Mouse (Mus musculus): Measurements from ENCODE around the gene Fbxo31.

DNA sequence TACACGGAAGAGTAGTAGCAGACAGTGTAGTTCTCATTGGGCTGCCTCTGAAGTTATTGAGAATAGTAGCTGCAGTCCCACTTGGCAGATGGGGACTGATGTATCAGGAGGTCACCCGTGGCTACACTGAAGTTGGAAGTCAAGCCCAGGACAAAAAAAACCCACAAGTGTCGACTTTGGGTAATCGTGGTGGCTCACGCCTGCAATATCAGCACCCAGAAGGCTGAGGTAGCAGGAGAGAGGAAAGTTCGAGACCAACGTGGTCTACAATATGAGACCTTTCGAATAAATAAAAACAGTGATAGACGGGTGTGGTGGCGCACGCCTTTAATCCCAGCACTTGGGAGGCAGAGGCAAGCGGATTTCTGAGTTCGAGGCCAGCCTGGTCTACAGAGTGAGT is 6.1 kb upstream of the Fbxo31 start:
- TF ChIP-seq POLR2A (IDR thresholded peaks at IDR 0.05; ENCODE audit: low read depth, low read length) = no peak
- TF ChIP-seq CTCF (IDR thresholded peaks at IDR 0.05; ENCODE audit: extremely low read depth, insufficient read length, insufficient replicate concordance, low read depth, low read length) = no peak

Measured in small intestine, adult 2 months (tissue).